Mouse (Mus musculus): Measurements from ENCODE around the gene Sirt5. TPM values are rescaled to one million over a fixed set of nuclear protein-coding genes. Genes with fewer than 3 reads are reported as not detected.

Gene Sirt5
- total RNA-seq (2021): 10 to 100 TPM; 13.3 to 14.0 TPM
- long read RNA-seq, experiment 1, transcript Sirt5-211 (9 exons, 1,398 nt): major isoform, 11 of 17 reads
- long read RNA-seq, experiment 1, partial matches to known transcripts: 1 of 17 reads
- long read RNA-seq, experiment 1, other reads (novel, unspliced or antisense): 4 of 17 reads
- long read RNA-seq, experiment 2, transcript Sirt5-211 (9 exons, 1,398 nt): major isoform, 8 of 11 reads
- long read RNA-seq, experiment 2, partial matches to known transcripts: 0 of 11 reads
- long read RNA-seq, experiment 2, other reads (novel, unspliced or antisense): 3 of 11 reads

DNA sequence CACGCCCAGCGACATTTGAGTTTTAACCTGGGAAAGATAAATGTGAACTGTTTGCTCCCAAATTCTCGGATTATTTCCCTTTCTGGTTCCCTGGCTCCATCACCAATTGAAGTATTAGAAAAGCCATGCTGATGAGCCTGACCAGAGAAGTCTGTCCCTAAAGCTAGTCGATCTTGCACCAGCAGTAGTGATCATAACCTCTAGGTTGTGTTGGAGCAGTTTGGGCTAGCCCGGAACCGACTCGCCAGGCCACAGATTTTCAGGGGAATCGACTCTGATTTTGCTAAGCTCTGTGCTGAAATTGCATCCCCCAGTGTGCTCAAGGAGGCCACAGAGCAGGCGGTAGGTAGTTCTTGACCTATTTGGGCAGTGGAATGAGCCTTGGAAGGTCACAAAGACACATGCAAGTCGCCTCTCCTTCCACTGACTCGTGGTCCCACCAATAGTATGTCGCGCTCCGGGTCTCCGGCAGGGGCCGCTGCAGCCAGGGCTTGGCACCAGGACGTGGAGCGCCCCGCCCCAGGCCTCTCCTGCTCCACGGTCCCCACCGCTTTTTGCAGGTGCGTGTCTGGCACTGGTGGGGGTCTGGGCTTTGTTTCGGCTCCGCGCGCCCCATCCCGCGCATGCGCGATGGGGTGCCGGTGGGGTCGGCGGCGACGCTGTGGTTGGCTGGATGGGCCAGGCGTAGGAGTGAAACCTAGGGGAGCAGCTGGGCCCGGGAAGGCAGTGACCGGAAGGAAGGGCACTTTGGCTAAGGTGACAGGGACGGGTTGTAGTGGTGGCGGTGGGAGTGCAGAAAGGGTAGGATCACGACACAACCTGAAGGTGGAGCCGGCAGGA lies at the start of gene Sirt5:
Gene Sirt5, plus strand, starts transcription at position 512 of the 840 bp plus-strand sequence.
- DNase-seq: peak; percentile 89

DNA sequence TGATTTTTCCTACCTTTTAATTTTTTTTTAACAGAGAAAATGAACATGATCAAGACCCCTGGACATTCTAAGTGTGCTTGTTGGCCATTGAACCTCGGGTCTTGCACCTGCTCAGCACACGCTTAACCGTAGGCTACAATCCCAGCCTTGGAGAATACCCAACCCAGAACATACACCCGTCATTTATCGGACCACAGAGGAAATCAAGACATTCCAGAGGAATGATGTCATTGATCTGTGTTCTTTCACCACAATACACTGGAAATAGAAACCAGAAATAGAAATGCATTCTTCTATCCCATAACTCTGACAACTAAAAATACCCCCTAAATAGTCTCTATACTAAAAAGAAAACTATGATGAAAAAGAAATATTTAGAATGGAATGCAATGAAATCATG lies 47.9 kb upstream of the Sirt5 start:
- DNase-seq: no peak

- no peak for DNase-seq
These were observed 45.9 kb upstream of the Sirt5 start for GRCm38 (mm10) chr13:43319396-43319795.

DNA sequence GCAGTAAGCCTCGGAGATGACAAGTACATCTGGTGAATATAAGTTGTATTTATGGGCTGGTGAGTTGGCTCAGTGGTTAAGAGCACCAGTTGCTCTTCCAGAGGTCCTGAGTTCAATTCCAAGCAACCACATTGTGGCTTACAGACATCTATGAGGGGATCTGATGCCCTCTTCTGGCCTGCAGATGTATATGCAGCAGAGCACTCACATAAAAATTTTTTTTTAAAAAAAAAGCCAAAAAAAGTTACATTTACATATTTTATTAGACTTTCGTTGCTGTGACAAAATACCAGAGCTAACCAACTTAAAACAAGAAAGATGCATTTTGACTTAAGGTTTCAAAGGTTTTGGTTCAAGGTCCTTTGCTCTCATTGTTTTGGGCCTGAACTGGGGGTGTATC lies 43.8 kb upstream of the Sirt5 start:
- no peak for DNase-seq

- DNase-seq: no peak
These were observed 39.9 kb upstream of the Sirt5 start for GRCm38 (mm10) chr13:43325427-43325826.

DNA sequence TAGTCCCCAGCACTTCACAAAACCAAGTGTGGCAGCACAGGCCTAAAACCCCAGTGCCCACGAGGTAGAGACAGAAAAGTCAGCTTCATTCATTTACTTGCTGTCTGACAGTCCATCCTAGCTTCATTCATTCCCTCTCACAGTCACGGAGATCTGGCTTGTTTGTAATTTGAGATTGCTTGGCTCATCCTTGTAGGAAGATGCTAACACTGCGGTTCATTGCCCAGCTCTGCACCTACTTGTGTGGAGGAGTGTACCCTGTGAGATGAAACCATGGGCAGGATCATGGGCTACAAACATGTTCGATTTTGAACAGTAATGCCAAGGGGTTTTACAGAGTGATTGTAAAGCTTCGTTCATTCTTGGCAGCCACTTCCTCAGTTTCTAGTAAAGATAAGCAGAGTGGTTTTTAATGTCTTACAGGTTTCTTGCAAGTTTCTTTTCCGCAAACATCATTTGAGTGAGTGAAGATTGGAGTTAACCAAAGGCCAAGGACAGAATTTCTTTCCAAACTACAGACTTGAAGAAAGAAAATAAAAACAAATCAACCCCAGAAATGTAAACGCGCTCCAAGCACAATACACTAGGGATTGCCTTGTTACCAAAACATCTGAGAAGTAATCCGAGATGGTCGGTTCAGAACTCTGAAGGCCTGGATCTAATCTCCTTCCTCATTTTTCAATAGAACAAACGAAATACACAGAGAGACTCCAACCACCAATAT lies 33.4 kb upstream of the Sirt5 start:
- DNase-seq: no peak

GRCm38 (mm10) chr13:43332591-43332990 lies 32.7 kb upstream of the Sirt5 start:
- peak; percentile 38 for DNase-seq

DNA sequence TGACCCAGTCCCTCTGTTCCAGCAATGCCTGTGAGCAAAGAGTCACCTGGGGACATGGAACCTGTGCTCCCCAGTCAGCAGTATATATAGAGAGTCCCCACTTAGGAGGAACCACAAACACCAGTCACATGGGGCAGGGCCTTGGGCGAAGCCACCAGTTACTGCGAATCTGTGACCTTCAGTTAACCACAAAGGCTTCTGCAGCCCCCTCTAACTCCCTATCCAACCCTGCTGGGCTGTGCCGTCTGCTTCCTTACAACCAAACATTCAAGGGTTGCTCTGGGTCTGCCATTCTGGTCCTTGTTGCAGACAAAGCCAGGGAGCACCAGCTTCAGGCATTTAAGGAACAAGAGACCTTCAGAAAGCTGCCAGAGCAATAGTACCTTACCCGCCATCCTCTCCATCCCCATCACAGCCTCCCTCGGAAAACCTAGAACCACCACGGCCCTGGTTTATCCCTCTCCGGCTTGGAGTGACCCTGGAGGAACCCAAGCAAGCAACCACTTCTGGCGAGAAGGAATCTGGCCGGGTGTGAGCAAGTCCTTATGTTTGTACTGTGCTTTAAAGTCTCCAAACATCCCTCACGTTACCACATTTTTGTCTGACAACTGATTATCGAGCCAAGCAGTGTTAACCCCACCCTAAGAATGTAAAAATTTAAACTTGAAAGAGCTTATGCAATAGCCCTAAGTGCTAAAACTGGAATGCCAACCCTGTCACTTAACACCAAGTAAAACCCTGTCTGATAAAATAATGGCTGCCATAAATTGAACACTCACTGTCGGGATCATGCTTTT lies 28.7 kb upstream of the Sirt5 start:
- no peak for DNase-seq

GRCm38 (mm10) chr13:43338001-43338400 lies 27.3 kb upstream of the Sirt5 start:
- DNase-seq: no peak

DNA sequence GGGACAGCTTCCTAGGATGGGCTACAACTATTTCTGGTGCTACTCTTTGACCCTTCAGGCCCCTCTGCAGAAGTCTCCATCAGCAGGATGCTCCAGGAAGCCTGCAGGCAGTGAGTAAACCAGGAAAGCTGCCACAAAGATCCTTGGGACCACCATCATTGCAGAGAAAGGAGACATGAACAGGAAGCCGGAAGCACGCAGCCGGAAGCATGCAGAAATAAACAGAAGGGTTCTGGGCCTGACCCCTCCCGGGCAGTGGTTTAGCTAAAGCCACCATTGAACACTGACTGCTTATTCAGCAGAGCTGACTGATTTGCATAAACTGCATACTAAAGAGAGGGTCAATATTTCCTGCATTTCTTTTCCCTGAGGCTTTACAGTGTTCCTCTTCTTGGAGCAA lies 26.7 kb upstream of the Sirt5 start:
- no peak for DNase-seq

- DNase-seq: no peak
These were observed 18.5 kb upstream of the Sirt5 start for GRCm38 (mm10) chr13:43346825-43347224.

- DNase-seq: no peak
These were observed 15.9 kb upstream of the Sirt5 start for GRCm38 (mm10) chr13:43349376-43349775.

GRCm38 (mm10) chr13:43350489-43351169 lies 14.7 kb upstream of the Sirt5 start:
- no peak for DNase-seq

DNA sequence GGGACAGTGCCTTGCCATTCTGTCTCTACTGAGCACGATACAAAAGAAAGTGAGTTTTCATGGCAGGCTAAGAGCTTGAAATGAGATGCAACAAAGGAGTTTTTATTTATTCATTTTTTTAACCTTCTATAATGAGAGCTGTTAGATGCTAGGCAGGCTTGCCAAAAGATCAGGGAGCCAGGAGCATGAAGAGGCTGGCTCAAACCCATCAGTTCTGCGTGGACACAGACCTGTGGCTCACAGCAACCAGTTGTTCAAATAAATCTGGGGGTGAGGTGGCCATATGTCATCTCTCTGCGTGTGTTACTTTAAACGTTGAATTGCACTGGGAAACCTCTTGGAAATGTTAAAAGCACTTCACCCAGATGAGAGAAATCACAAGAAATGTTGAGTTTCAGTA lies 11.9 kb upstream of the Sirt5 start:
- DNase-seq: no peak

DNA sequence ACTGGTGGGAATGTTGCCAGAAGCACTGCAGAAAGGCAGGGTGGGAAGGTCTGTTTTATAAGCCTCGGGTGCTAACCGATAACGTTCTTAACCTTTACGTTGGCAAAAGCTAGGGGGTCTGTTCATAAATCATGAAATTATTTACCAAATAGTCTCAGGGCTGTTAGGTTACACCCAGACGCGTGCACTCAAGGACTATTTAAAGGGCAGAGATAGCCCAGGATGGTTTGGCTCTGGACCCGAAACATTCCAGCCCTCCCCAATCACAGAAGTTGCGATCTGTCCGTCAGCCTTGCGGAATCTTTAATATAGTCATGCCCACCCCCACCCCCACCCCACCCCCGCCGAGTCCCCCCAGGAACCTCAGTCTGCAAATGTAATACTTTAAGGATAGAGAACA lies 10.9 kb upstream of the Sirt5 start:
- no peak for DNase-seq

DNA sequence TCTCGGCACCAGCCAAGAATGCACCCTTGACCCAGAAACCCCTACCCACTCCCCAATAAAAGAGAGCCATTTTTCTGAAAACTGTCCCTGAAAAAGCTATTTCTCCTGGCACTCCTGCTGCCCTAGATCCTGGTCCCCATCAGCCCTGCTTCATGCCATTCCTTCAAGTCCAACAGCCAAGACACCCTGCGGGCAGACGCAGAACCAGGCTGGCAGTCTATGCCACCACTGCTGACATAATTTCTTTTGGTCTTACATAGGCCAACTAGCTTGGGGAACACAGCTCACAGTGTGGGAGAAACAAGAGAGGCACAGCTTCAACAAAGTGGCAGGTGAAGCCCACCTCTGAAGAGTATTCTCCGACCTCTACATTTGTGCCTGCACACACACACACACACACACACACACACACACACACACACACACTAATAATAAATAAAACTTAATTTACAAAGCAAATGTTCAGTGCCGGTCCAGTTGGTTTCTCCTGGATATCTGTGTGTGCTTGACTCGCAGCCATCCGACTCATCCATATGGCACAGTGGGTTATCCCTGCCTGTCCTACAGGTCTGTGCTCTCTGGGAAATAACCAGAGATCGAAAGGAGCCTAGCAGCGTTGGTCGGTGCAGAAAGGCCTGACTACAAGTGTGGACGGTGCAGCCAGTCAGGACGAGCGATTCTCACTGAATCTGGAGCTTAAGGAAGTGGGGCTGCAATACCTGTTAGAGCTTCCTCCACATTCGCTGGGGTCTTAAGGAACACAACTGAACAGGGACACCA lies 8.8 kb upstream of the Sirt5 start:
- DNase-seq: no peak

GRCm38 (mm10) chr13:43360534-43360933 lies 4.8 kb upstream of the Sirt5 start:
- DNase-seq: no peak

DNA sequence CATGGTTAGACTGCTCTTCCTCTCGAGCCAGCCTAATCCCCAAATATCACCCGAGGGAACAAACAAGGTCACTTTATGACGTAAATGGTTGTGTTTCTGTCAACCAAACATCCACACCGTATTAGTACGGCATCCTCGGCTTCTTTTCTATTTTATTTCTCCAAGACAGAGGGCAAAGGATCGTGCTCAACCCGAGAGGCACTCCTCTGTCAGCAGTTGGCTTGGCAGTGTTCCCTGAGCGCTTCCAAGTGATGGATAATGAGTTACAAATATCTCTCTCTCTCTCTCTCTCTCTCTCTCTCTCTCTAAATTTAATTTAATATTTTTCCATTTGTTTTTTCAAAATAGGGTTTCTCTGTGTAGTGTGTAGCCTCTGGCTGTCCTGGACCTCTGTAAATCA lies 2.9 kb upstream of the Sirt5 start:
- no peak for DNase-seq

GRCm38 (mm10) chr13:43365825-43366184 lies 509 bp downstream of the Sirt5 start:
- no peak for DNase-seq

GRCm38 (mm10) chr13:43370063-43370462 lies 4.8 kb downstream of the Sirt5 start:
- DNase-seq: no peak

- DNase-seq: no peak
These were observed 7.6 kb downstream of the Sirt5 start for GRCm38 (mm10) chr13:43372892-43373291.

Data from gastrocnemius, postnatal 10 days (tissue).